Mouse (Mus musculus): ENCODE measurements at regions not wholly inside any gene's neighbourhood (a gene's known extent, or its start where the extent isn't known, plus 50 kb on each side); places are given as distances from the start of the nearest gene placed in this dataset.

DNA sequence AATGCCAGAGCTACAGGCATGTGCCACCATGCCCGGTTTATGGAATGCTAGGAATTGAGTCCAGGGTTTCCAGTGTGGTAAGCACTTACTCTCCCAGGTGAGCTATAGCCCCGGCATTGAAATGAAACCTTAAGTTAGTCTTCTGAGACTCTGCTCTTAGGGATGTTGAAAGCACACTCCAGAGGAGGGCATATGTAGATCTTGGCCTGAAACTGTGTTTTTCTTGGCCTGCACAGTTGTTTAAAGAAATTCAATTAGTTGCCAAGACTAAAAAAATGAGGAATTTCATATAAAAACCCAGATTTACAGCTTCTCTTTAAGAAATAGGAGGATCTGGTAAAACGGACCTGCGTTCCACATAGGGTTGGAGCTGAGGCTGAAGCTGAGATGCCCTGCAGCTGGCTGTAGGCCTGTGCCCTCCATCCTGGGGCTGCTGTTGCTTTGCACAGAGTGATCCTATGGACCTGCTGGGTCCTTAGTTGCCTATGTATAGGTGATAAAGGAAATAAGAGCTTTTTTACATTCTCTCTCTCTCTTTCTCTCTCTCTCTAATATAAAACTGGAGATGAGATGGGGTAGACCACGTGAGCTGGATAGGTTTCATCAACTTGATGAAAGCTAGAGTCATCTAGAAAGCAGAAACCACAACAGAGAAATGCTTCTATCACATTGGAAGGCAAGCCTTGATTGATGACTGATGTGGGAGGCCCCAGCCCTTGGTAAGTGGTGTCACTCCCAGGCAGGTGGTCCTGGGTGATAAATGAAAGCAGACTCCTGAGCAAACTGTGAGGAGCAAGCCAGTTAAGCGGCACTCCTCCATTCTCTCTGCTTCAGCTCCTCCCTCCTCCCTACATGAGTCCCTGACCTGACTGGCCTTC is 168.6 kb downstream of the Pten start:
- TF ChIP-seq CTCF (IDR thresholded peaks at IDR 0.05; ENCODE audit: extremely low read depth, insufficient read depth, low read length), result no peak
- no peak for TF ChIP-seq POLR2A (IDR thresholded peaks at IDR 0.05; ENCODE audit: extremely low read depth, insufficient read depth, low read length)
